Mouse (Mus musculus) spleen, postnatal 36 days (tissue): ENCODE data around the gene Samd4b.
"Not testable (repeated sequence)": the region's sequence is repeated elsewhere in the genome, so short reads cannot be mapped to it uniquely, and the experiment has no call there.

ENCODE experiments used
- DNase-seq, 2 experiments: peaks; one replicate each; pipeline ENCODE4 v3.0.0; 2022; ENCODE audit warnings: low spot score in 2 of 2, mixed read lengths in 1 of 2

Samd4b gene

GRCm38 (mm10) chr7:28561967-28562366 lies 36.0 kb downstream of the Samd4b start:
- DNase-seq = no peak

- no peak for DNase-seq
Measured at GRCm38 (mm10) chr7:28560856-28561255, 37.1 kb downstream of the Samd4b start.

- no peak for DNase-seq
Measured at GRCm38 (mm10) chr7:28558486-28558885, 39.5 kb downstream of the Samd4b start.

- DNase-seq = peak in 1 of 2 experiments; percentile 32
Measured at GRCm38 (mm10) chr7:28557708-28558107, 40.2 kb downstream of the Samd4b start.

- DNase-seq = no peak
Measured at GRCm38 (mm10) chr7:28557069-28557468, 40.9 kb downstream of the Samd4b start.

DNA sequence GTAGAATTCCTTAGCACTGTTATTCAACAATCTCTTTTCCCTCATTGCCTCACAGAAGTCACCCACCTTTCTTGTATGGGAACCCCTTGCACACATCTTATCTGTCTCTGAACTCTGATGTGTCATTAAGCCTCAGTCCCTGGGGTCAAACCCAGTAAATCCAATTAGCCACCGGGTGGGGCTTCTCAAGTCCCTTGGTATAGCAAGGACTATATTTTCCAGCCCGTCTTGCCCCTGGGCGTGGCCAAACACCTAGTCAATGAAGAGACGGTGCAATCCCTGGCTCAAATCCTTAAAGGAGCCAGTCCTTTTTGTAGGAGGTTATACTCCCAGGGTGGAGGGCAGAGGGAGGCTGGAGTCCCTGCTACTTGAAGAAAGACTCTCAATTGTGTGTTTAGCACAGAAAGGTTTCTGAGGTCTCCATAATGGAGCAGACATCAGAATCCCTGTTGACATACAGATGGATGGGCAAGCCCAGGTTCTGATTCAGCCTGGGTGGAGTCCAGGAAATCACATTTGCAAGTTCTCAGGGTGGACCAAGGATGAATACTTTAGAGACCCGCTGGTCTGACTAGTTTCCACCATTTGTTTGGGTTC lies 41.9 kb downstream of the Samd4b start:
- no peak for DNase-seq

- no peak for DNase-seq
Measured at GRCm38 (mm10) chr7:28553076-28553475, 44.9 kb downstream of the Samd4b start.

GRCm38 (mm10) chr7:28547628-28548027 lies 50.3 kb downstream of the Samd4b start:
- no peak for DNase-seq

DNA sequence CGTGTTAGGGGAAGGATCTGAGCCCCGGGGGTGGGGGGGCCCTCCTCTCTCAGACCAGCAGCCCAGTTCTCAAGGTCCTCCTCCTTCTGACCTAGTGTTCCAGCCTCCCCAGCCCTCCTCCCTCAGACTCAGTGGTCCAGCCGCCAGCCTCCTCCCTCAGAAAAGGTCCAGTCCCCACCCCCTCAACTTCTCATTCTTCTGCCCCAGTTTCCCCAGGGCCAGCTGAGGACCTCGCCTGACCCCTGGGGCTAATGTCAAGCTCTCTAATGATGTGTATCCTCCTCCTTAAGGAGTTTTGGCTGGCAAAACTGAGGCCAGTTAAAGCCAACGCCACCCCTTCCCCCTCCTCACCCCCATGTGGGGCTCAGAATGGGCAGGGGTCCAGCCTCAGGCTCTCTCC lies 50.8 kb downstream of the Samd4b start, which contains the start of gene Nccrp1:
Gene Nccrp1 (minus strand): TSS at position 101 of the 400 bp plus-strand sequence.
- no peak for DNase-seq

GRCm38 (mm10) chr7:28546649-28547048 lies 51.3 kb downstream of the Samd4b start:
- DNase-seq = no peak

DNA sequence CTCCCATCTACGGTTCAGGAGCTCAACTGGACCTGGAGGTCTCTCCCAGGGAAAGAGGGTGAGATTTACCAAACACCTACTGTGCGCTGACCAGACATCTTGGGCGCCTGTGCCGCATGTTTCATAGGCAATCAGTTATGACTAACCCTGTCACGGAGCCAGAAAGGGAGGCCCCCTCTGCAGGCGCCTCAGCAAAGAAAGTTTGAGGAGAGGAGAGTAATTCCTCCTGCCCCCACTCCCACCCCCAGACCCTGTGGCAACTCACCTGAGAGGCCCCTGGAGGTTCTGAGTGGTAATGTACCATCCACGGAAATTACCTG lies 52.1 kb downstream of the Samd4b start:
- no peak for DNase-seq

- DNase-seq = no peak
Measured at GRCm38 (mm10) chr7:28545048-28545890, 52.7 kb downstream of the Samd4b start.

DNA sequence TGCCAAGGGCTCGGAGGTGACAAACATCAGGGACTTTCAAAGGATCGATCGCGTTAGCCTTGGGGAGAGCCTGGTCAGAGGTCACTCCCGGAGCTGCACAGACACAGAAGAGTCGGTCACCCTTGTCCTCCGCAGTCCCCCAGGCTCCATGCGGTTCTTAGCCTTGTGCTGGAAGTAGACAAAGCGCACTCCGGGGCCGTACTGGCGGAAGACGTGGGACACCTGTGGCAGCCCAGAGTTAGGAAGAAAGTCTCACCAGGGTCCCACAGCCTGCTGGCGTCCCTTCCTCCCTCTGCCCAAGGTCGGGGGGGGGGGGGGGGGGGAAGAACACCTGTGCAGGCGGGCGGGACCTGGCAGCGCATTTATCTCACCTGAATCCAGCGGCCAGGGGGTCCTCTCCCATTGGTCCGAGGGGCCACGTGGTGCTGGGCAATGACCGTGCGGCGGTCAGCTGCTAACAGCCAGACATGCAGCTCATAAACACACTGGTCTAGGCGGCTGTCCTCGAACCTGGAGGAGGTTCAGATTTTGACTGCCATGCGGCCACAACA lies 53.8 kb downstream of the Samd4b start:
- DNase-seq = no peak

GRCm38 (mm10) chr7:28540526-28540925 lies 57.4 kb downstream of the Samd4b start, which contains the start of gene Sycn:
Sycn (plus strand) TSS chr7:28540885.
- no peak for DNase-seq

DNA sequence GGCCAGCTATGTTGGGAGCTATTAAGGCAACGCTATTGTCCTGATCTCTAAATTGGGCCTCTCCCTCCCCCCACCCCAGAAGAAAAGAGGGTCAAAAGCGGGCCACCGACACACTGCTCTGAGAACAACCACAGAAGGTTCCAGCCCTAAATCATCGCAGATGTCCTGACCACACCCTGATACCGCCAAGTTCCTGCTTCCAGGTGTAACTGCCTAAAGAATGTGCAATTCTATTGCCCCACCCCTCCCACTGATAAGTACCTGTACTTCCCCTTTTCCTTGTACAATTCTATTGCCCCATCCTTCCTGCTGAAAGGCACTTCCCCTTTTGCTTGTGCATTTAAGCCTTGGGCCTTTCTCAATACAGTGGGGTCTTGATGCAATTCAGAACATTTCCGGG lies 59.1 kb downstream of the Samd4b start:
- not testable (repeated sequence) for DNase-seq

DNA sequence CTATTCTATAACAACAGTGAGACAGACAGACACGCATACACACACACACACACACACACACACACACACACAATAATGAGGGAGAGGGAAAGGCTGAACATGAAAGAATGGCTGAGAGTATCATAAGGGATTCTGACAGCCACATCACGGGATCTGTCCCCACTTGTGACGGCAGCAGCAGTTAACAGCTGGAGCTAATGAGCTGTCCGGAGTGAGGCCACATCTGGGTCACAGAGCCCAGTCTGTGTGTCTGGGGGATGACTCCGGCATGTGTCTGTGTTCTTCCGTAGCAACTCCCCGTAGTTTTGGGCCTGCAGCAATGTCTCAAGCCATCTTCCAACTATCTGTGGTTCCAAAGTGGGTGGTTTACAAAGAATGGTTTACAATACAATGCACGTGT lies 65.9 kb downstream of the Samd4b start:
- DNase-seq = no peak

DNA sequence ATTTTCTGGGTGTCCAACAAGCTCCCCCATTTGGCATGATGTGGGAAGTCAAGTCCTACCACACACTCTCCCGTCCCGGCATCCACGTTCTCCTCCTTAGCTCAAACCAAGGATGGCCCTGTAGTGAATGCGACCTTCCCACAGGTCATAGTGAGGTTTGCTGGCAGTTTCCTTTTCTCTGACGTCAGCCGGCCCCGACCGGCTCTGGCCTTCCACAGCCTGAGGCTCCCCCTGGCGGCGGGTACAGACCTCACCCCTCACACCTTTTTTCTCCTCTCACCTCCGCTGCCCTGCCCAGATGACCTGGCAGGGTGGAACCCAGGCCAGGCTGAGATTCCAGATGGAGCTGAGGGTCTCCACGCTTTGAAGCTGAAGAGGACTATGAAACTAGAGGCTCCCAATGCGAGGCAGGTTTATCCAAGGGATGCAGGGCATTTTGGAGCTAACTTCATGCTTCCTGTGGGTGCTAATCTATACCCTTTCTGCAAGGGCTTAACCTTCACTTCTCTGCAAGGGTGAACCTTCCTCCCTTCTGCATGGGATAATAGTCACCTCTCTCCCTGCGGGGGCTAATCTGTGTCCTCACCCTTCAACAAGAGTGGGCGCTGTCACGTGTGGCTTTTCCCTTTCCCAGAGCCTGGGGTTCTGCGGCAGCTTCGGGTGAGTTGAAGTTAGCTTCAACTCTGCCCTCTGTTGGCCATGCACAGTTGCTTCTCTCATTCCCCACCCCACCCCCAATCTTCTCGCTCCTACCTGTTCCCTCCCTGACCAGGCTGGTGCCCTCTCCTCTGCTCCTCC lies 69.8 kb downstream of the Samd4b start:
- DNase-seq = peak; percentile 82 to 85

- DNase-seq = not testable (repeated sequence)
Measured at GRCm38 (mm10) chr7:28522536-28522935, 75.4 kb downstream of the Samd4b start, which contains the start of gene Ifnl3. Ifnl3 (plus strand) TSS chr7:28522836.

DNA sequence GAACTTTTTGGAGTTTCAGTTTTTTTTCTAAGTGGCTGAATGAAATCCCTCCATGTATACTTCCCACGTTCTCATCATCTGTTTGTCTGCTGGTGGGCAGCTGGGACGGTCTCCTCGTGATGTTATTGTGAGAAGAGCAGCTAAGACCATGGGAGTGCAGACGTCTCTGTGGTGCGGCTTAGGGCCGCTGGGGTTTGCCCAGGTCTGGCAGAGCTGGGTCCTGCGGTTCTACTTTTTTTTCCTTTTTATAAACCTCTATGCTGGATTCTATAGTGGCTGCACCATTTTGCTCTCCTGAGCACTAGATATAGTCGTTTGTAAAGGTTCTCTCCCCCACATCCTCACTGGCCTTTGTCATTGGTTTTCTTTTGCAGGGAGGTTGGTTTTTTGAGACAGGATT lies 86.5 kb downstream of the Samd4b start:
- DNase-seq = no peak

GRCm38 (mm10) chr7:28510405-28510974 lies 87.5 kb downstream of the Samd4b start, which contains the start of gene Ifnl2:
Ifnl2 (minus strand) TSS chr7:28510455.
- not testable (repeated sequence) for DNase-seq

DNA sequence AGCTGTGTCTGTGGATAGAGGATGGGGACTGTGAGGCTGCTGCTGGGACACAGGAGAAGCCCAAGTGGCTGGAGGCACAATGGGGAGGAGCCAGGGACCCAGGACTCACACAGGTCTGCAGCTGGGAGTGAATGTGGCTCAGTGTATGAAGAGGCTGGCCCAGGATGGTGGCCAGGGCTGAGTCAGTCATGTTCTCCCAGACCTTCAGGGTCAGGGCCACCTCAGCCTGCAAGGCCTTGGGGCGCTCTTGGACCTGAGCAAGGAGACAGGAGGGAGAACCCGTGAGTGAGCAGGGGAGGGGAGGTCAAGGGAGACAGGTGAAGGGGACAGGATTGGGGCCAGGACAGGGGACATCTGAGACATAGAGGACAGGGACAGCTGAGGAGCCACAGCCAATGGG lies 88.8 kb downstream of the Samd4b start:
- not testable (repeated sequence) for DNase-seq

DNA sequence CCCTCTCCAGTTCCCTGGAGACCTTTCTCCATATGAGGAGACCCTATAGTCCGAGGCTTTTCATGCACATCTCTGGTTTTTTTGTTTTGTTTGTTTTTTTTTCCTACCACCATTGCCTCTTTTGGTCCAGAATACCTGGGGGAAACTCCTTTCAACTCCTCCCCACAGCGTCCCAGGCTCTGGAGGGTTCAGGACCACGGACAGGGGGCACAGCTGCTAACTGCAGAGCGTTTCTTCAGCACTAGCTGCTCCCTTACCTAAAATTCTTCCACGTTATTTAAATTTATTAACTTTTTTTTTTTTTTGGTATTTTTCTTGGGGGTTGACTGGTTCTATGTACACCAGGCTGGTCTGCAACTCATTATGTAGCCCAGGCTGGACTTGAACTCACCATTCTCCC lies 92.4 kb downstream of the Samd4b start:
- DNase-seq = no peak
